Mouse (Mus musculus) cerebellum, adult 2 months (tissue): ENCODE measurements around the gene Zfp617.

ENCODE experiments used
- CTCF ChIP-seq: fragments of 200-500 bp; IDR thresholded peaks from 2 replicates; pipeline ENCODE4 v1.5.1; 2011; ENCODE audit warnings: low read depth, mild to moderate bottlenecking, control low read depth, low read length, moderate library complexity, borderline replicate concordance; ENCODE audit not compliant: insufficient read depth
- POLR2A ChIP-seq: fragments of 200-500 bp; IDR thresholded peaks from 2 replicates; pipeline ENCODE4 v1.6.1; 2011; ENCODE audit warnings: low read length, control low read depth, borderline replicate concordance; ENCODE audit not compliant: insufficient read depth

GRCm38 (mm10) chr8:71950482-71951221 is 42.2 kb downstream of the Zfp617 start, which contains the start of gene Zfp961:
- TF ChIP-seq POLR2A (peak; percentile 90), CTCF (no peak)
